15 mouse cellular contexts compared by ENCODE assay signal in the genomic region with DNA sequence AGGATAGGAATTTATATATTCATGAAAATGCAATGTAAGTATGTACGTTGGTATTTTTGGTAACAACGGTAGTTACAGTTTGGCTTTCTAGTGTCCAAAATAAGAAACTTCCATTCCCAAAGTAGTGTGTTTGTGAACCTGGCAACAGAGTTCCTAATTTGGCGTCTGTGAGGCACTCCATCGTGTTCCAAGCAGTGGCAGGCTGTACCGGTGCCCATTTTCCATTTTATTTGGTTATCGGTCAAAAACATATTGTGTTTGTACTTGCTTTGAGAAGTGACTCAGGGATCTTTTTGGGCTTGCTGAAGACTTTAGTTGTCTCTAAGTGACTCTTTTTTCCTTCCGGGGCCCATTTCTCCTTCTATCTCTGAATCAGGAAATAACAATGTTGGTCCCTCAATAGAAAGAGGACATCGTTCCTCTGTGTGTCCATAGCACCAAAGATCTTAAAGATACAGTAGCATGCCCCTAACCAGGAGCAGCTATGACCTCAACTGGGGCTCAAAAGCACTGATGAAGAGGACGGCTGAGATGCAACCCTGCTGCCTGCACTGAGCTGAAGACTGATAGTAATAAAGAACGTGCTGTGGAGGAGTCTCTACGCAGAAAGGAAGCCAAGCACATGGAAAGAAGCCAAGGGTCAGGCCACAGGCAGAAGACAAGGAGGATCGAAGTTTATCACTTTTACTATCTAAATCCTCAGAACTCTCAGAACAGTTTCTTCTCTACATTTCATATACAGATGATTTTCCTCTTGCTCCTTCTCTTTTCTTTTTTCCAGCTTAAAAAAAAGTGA.
A peak's percentile ranks its signal among the peaks of the same experiment; 100 is the strongest.
DNase-seq lines count a peak whose midpoint lies in the region; ATAC-seq and TF ChIP-seq lines count a peak whose summit lies in the region.
"Had no signal": no experiment of that assay in that cellular context is flagged by ENCODE, and none has a peak within 500 bp of the region (broad histone marks: within the 10 kb centered on the region; RNA-seq: fewer than 3 reads in every experiment).

No protein-coding gene starts in this region.

- 33% methylated on average over 12 of the region's 12 CpGs for WGBS in cerebellum, adult 2 months
- WGBS in kidney, postnatal 0 days: 68% methylated on average over 12 of the region's 12 CpGs
- 65% methylated on average over 12 of the region's 12 CpGs for WGBS in thymus, adult 2 months

- TF ChIP-seq POLR2A in cerebellum, adult 2 months (IDR thresholded peaks at IDR 0.05; ENCODE audit: borderline replicate concordance, insufficient read depth, low read length): no peak
- TF ChIP-seq POLR2A in thymus, adult 2 months (IDR thresholded peaks at IDR 0.05; ENCODE audit: control insufficient read depth, extremely low read depth, insufficient read depth, low read length, poor library complexity): no peak

- no peaks in the 10 kb centered on the region for H3K4me1 ChIP-seq in cerebellum, adult 2 months (ENCODE audit: control insufficient read depth, insufficient read depth, low read length)
- no peaks in the 10 kb centered on the region; the same call in 1 of the 2 replicates for H3K4me1 ChIP-seq in kidney, postnatal 0 days (replicated peaks; ENCODE audit: insufficient read depth, low read length)
- H3K4me1 ChIP-seq in thymus, adult 2 months (replicated peaks; ENCODE audit: control insufficient read depth, insufficient read depth, low read length): no peaks in the 10 kb centered on the region

- peak; percentile 24 to 29 for DNase-seq in cerebellum, postnatal 10 days
- DNase-seq in cerebellum, adult 2 months: no peak
- DNase-seq in kidney, postnatal 0 days (ENCODE audit: low spot score): peak; percentile 32
- DNase-seq in kidney, adult 8-10 months: no peak
- DNase-seq in lung, postnatal 25 days (ENCODE audit: low spot score): peak; percentile 31
- no peak for DNase-seq in lung, adult 18-20 months
- DNase-seq in lung, postnatal 36 days: peak; percentile 45
- no peak for DNase-seq in thymus, adult 2 months
- DNase-seq: adrenal gland, postnatal 14 days; layer of hippocampus, adult 9-11 months; right cerebral cortex, postnatal 25 days had no signal

- H3K4me3 ChIP-seq in cerebellum, adult 2 months (replicated peaks; ENCODE audit: insufficient read depth, low read depth, low read length): no peak overlapping the region
- H3K4me3 ChIP-seq in kidney, postnatal 0 days (replicated peaks; ENCODE audit: low read depth, low read length): no peak overlapping the region
- H3K4me3 ChIP-seq in thymus, adult 2 months (ENCODE audit: control insufficient read depth, insufficient read depth, low read length): no peak overlapping the region
- H3K4me3 ChIP-seq: embryonic facial prominence, embryonic 12.5 days; limb, embryonic 15.5 days; midbrain, embryonic 13.5 days had no signal

- TF ChIP-seq CTCF in cerebellum, adult 2 months (IDR thresholded peaks at IDR 0.05; ENCODE audit: borderline replicate concordance, insufficient read depth, low read depth, low read length): no peak
- TF ChIP-seq CTCF in kidney, postnatal 0 days (IDR thresholded peaks at IDR 0.05; ENCODE audit: low read depth): no peak
- TF ChIP-seq CTCF in thymus, adult 2 months (IDR thresholded peaks at IDR 0.05; ENCODE audit: borderline replicate concordance, control insufficient read depth, extremely low read depth, insufficient read depth, low read length, poor library complexity): no peak

- H3K27me3 ChIP-seq in cerebellum, adult 2 months (ENCODE audit: control insufficient read depth, insufficient read depth, low read length): no peaks in the 10 kb centered on the region
- H3K27me3 ChIP-seq in kidney, postnatal 0 days (ENCODE audit: insufficient read depth, low read length): no peaks in the 10 kb centered on the region
- H3K27me3 ChIP-seq in thymus, adult 2 months (ENCODE audit: control insufficient read depth, insufficient read depth, low read length): no peaks in the 10 kb centered on the region
- H3K27me3 ChIP-seq: embryonic facial prominence, embryonic 12.5 days; limb, embryonic 15.5 days; midbrain, embryonic 13.5 days had no signal

- H3K27ac ChIP-seq in cerebellum, adult 2 months (ENCODE audit: insufficient read depth, low read length): no peak overlapping the region
- H3K27ac ChIP-seq in kidney, postnatal 0 days: no peak overlapping the region
- H3K27ac ChIP-seq in thymus, adult 2 months (ENCODE audit: control insufficient read depth, insufficient read depth, low read length): no peak overlapping the region
- H3K27ac ChIP-seq: embryonic facial prominence, embryonic 12.5 days; limb, embryonic 15.5 days; midbrain, embryonic 13.5 days had no signal

- H3K4me2 ChIP-seq in kidney, postnatal 0 days (ENCODE audit: low read length): no peak overlapping the region
- H3K4me2 ChIP-seq: embryonic facial prominence, embryonic 12.5 days; limb, embryonic 15.5 days; midbrain, embryonic 13.5 days had no signal

- no peaks in the 10 kb centered on the region for H3K9me3 ChIP-seq in kidney, postnatal 0 days (replicated peaks; ENCODE audit: low read length)
- H3K9me3 ChIP-seq: embryonic facial prominence, embryonic 12.5 days; limb, embryonic 15.5 days; midbrain, embryonic 13.5 days had no signal

- H3K36me3 ChIP-seq in kidney, postnatal 0 days (ENCODE audit: insufficient read depth, low read length): no peaks in the 10 kb centered on the region
- no peaks in the 10 kb centered on the region for H3K36me3 ChIP-seq in thymus, adult 2 months (ENCODE audit: control insufficient read depth, insufficient read depth, low read length)
- H3K36me3 ChIP-seq: embryonic facial prominence, embryonic 12.5 days; limb, embryonic 15.5 days; midbrain, embryonic 13.5 days had no signal

- no peak for ATAC-seq in kidney, postnatal 0 days (replicated peaks; ENCODE audit: low FRiP score, low read depth)
- ATAC-seq: inflammation-experienced regulatory T-cells, adult 6 months; midbrain, embryonic 13.5 days had no signal

- H3K9ac ChIP-seq in kidney, postnatal 0 days (ENCODE audit: low read depth, low read length): no peak overlapping the region
- H3K9ac ChIP-seq: embryonic facial prominence, embryonic 12.5 days; limb, embryonic 15.5 days; midbrain, embryonic 13.5 days had no signal

Comparison
In these comparisons a context has a peak if more than half of its experiments do, and no peak if none do; other contexts are left out.
1. DNase-seq: peak in cerebellum, postnatal 10 days (2 of 2), kidney, postnatal 0 days (single experiment), lung, postnatal 25 days (single experiment) and lung, postnatal 36 days (single experiment); none in cerebellum, adult 2 months (0 of 2), kidney, adult 8-10 months (0 of 2), lung, adult 18-20 months (0 of 2) and thymus, adult 2 months (single experiment).